Mouse (Mus musculus) right cerebral cortex, postnatal 36 days (tissue): ENCODE measurements at regions not wholly inside any gene's neighbourhood (a gene's known extent, or its start where the extent isn't known, plus 50 kb on each side); places are given as distances from the start of the nearest gene placed in this dataset.
"Not testable (repeated sequence)": the region's sequence is repeated elsewhere in the genome, so short reads cannot be mapped to it uniquely, and the experiment has no call there.

Experiments
- DNase-seq, 2 experiments: peaks; one replicate each; pipeline ENCODE4 v3.0.0; 2022; ENCODE audit warnings: low spot score in 2 of 2, mixed read lengths in 1 of 2

- DNase-seq: not testable (repeated sequence)
These were observed 131.0 kb upstream of the Adcyap1 start for GRCm38 (mm10) chr17:93067850-93068249.

GRCm38 (mm10) chr17:93068489-93068888 is 130.3 kb upstream of the Adcyap1 start:
- DNase-seq: no peak

- no peak for DNase-seq
These were observed 114.8 kb upstream of the Adcyap1 start for GRCm38 (mm10) chr17:93084048-93084447.

GRCm38 (mm10) chr17:93104516-93104915 is 94.3 kb upstream of the Adcyap1 start:
- DNase-seq: peak; percentile 12 to 69

- peak in 1 of 2 experiments; percentile 18 for DNase-seq
These were observed 58.8 kb upstream of the Adcyap1 start for GRCm38 (mm10) chr17:93140003-93140402.

- peak; percentile 34 to 42 for DNase-seq
These were observed 57.7 kb upstream of the Adcyap1 start for GRCm38 (mm10) chr17:93141125-93141524.
